Mouse (Mus musculus) kidney, postnatal 36 days (tissue): ENCODE measurements around the gene Gucy2d.
A peak's percentile ranks its signal among the peaks of the same experiment; 100 is the strongest.

Experiments
- DNase-seq, 2 experiments: peaks; one replicate each; pipeline ENCODE4 v3.0.0; 2021 to 2022; ENCODE audit warnings: mixed read lengths in 2 of 2

The Gucy2d gene

GRCm38 (mm10) chr7:98447585-98448308 is 7.5 kb downstream of the Gucy2d start:
- DNase-seq: peak; percentile 38 to 43

GRCm38 (mm10) chr7:98448309-98448630 is 8.1 kb downstream of the Gucy2d start:
- peak in 1 of 2 experiments; percentile 15 for DNase-seq

GRCm38 (mm10) chr7:98449696-98450095 is 9.5 kb downstream of the Gucy2d start:
- DNase-seq: no peak

GRCm38 (mm10) chr7:98454397-98455120 is 14.3 kb downstream of the Gucy2d start:
- no peak for DNase-seq

GRCm38 (mm10) chr7:98460319-98460718 is 20.1 kb downstream of the Gucy2d start:
- DNase-seq: no peak

GRCm38 (mm10) chr7:98469089-98469488 is 28.9 kb downstream of the Gucy2d start:
- DNase-seq: no peak

- DNase-seq: no peak
Measured at GRCm38 (mm10) chr7:98472529-98472928, 32.3 kb downstream of the Gucy2d start.

- DNase-seq: no peak
Measured at GRCm38 (mm10) chr7:98474558-98474957, 34.3 kb downstream of the Gucy2d start.

- no peak for DNase-seq
Measured at GRCm38 (mm10) chr7:98477153-98477552, 36.9 kb downstream of the Gucy2d start.

- no peak for DNase-seq
Measured at GRCm38 (mm10) chr7:98480481-98480880, 40.3 kb downstream of the Gucy2d start.

GRCm38 (mm10) chr7:98481066-98481734 is 41.0 kb downstream of the Gucy2d start:
- DNase-seq: peak; percentile 85 to 92

GRCm38 (mm10) chr7:98481861-98482260 is 41.6 kb downstream of the Gucy2d start:
- no peak for DNase-seq

GRCm38 (mm10) chr7:98482551-98483267 is 42.5 kb downstream of the Gucy2d start:
- peak; percentile 19 to 40 for DNase-seq

- peak in 1 of 2 experiments; percentile 35 for DNase-seq
Measured at GRCm38 (mm10) chr7:98483268-98483607, 43.0 kb downstream of the Gucy2d start.

GRCm38 (mm10) chr7:98484878-98485277 is 44.7 kb downstream of the Gucy2d start:
- no peak for DNase-seq

- DNase-seq: no peak
Measured at GRCm38 (mm10) chr7:98485508-98485907, 45.3 kb downstream of the Gucy2d start.

- DNase-seq: no peak
Measured at GRCm38 (mm10) chr7:98486471-98486917, 46.3 kb downstream of the Gucy2d start.

- DNase-seq: no peak
Measured at GRCm38 (mm10) chr7:98487202-98487980, 47.2 kb downstream of the Gucy2d start.

- no peak for DNase-seq
Measured at GRCm38 (mm10) chr7:98488398-98489130, 48.3 kb downstream of the Gucy2d start.

- DNase-seq: peak in 1 of 2 experiments; percentile 40
Measured at GRCm38 (mm10) chr7:98489131-98489530, 48.9 kb downstream of the Gucy2d start, which contains the start of gene Lrrc32. Gene Lrrc32 (plus strand): TSS chr7:98489283.

- DNase-seq: peak; percentile 82 to 92
Measured at GRCm38 (mm10) chr7:98489623-98490084, 49.4 kb downstream of the Gucy2d start.
